Mouse (Mus musculus) liver, embryonic 12.5 days (tissue): ENCODE data around the gene Gng8. TPM values are rescaled to one million over a fixed set of nuclear protein-coding genes. Genes with fewer than 3 reads are reported as not detected.
A peak's percentile ranks its signal among the peaks of the same experiment; 100 is the strongest.

Experiments used
- ATAC-seq: fragments of 200-750 bp; cut with Nextera tagmentation; 2 replicates; pipeline ENCODE4 v1.8.0; 2017; ENCODE audit warnings: moderate number of reproducible peaks, mild to moderate bottlenecking, moderate library complexity
- H3K27ac ChIP-seq: fragments of 300-500 bp; sonication (generic); 2 replicates; pipeline ENCODE4 v1.5.1; 2016; ENCODE audit warnings: mild to moderate bottlenecking
- H3K27me3 ChIP-seq: fragments of 300-500 bp; sonication (generic); replicated peaks from 2 replicates; pipeline ENCODE4 v1.6.1; 2016; ENCODE audit warnings: mild to moderate bottlenecking, moderate library complexity
- H3K36me3 ChIP-seq: fragments of 300-500 bp; sonication (generic); 2 replicates; pipeline ENCODE4 v1.6.1; 2016; ENCODE audit warnings: mild to moderate bottlenecking, moderate library complexity
- H3K4me1 ChIP-seq: fragments of 300-500 bp; sonication (generic); 2 replicates; pipeline ENCODE4 v1.6.1; 2016
- H3K4me2 ChIP-seq: fragments of 300-500 bp; sonication (generic); 2 replicates; pipeline ENCODE4 v1.6.1; 2016; ENCODE audit warnings: mild to moderate bottlenecking, moderate library complexity
- H3K4me3 ChIP-seq: fragments of 300-500 bp; sonication (generic); 2 replicates; pipeline ENCODE4 v1.5.1; 2016; ENCODE audit warnings: mild to moderate bottlenecking, moderate library complexity
- H3K9ac ChIP-seq: fragments of 300-500 bp; sonication (generic); 2 replicates; pipeline ENCODE4 v1.6.1; 2016; ENCODE audit warnings: mild to moderate bottlenecking, moderate library complexity
- H3K9me3 ChIP-seq: fragments of 300-500 bp; sonication (generic); replicated peaks from 2 replicates; pipeline ENCODE4 v1.6.1; 2016; ENCODE audit warnings: mild to moderate bottlenecking, moderate library complexity
- WGBS: fragments of 180-500 bp; shearing (Covaris S2); methylation state at CpG from one replicate; pipeline ENCODE4 v1.1.7; 2016; ENCODE audit not compliant: insufficient replicate concordance; 5-methylcytosine and 5-hydroxymethylcytosine counted together
- polyA plus RNA-seq: library from polyadenylated mRNA; unstranded; fragments of >200 nt; fragmentation: Nextera tagmentation; extraction: Ambion mirVana; gene quantifications from 2 replicates; pipeline ENCODE4 v1.2.1, GENCODE M21; 2016

Gene Gng8
- polyA plus RNA-seq, 1 experiment from 2014 or later, result 0.80 TPM

DNA sequence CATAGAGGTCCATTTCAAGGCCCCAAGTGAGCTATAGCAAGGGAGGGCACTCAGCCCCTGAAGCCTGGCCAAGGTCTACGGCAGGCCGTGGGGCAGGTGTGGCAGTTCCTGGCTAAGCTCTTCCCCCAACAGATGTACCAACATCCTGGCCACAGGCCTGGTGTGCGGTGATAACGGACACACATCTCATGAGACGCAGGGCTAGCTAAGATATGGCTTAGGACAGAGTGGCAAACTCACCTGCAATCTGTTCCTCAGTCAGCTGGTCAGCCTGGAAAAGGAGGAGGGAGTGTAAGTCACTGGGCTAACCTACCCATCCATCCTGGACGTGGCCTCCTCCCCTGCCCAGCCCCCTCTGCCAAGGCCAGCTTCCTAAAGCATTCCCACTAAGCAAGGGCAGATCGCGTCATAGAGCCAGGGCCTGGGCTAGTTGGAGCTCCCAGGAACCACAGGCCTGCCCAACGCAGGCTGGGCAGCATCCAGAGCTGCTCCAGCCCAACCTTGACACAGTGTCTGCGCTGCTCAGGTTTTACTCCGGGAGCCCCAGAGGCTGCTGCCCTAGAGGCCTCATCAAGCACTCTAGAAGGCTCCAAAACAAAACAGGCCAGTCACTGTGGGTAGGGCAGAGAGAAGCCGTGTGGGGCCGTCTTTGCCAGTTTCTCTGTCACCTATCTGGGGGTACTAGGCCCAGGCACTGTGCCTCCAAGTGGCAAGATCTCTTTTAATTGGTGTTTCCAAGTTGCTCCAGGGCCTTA, 28.0 kb downstream of the Gng8 start:
- H3K36me3 ChIP-seq, result peaks cover 73% of the 10 kb centered on the region
- no peak; the same call in 1 of the 2 replicates for ATAC-seq
- peaks cover 48% of the 10 kb centered on the region for H3K4me1 ChIP-seq
- WGBS, result 59% methylated on average over 13 of the region's 13 CpGs
- H3K27me3 ChIP-seq, result no peaks in the 10 kb centered on the region
- H3K4me3 ChIP-seq, result no peak overlapping the region
- 0 out of 2 replicates have a peak overlapping the region, but pooled peaks have one; percentile 17 for H3K27ac ChIP-seq
- H3K9me3 ChIP-seq, result no peaks in the 10 kb centered on the region
- H3K9ac ChIP-seq, result no peak overlapping the region
- H3K4me2 ChIP-seq, result peak overlapping the region; percentile 20

DNA sequence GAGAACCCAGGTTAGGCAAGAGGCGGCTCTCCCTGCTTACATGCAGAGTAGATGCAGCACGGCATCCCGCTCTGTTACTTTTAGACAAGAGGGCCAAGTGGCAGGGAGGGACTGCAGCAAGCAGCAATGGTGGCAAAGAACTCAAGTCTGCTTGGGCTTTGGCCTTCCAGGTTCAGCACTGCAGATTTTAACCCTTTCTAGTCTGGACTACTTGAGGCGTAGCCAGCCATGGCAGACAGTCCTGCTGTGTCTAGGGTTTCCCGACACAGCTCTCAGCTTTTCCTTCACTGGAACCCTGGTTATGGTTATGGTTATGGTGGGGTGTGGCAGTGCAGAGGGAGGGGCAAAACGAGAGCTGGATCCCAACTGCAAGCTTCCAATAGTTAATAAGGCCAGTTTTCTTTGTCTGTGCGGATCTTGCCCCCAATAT, 28.6 kb downstream of the Gng8 start:
- Histone ChIP-seq H3K4me3 (no peak overlapping the region), H3K27me3 (no peaks in the 10 kb centered on the region), H3K36me3 (peaks cover 67% of the 10 kb centered on the region), H3K4me2 (peak overlapping the region; percentile 20; the same call in 1 of the 2 replicates), H3K4me1 (peaks cover 53% of the 10 kb centered on the region), H3K9ac (no peak overlapping the region), H3K9me3 (no peaks in the 10 kb centered on the region), H3K27ac (no peak overlapping the region)
- ATAC-seq, result no peak
- WGBS, result 86% methylated on average over 7 of the region's 7 CpGs

DNA sequence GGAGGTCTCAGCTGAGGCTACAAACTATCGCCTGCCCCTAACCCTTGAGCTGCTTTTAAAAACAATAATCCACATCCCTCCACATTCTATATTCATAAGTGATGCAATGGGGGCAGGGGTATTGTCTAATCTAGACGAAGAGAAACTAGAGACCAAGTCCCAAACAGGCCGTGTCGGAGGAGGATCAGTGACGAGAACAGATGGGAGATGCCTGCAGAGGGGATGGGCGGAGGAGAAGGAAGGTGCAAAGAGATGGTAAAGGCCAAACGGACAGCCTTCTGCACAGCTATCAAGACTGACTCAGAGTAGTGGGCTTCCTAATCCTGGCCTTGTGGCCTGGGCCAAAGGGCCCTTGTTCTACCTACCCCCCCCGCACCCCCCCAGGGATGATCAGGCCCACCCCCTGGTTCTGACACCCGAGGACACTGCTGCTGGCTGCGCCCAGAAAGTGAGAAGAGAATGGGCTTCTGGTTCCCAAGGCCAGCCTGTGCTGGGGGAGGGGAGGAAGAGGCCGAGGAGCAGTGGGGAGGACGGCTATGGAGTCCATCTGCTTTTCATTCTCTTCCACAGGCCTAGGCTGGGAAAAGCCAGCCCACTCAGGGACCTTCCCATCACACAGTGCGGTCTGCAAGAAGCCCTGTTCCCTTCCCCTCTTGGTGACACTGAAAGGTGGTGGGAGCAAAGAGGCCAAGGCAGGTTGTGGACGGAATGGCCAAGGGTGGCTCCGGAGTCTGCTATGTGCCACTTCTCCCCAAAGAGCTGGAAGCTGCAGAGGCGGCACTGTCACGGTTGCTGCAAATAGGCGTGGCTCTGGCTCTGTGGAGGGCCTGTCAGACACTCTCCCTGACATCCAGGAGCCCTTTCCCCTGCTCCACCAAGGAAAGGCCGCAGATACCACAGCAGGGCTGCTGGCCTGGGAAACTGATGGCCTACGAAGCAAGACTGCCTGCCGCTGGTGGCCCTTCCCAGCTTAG, 29.5 kb downstream of the Gng8 start:
- peak overlapping the region; percentile 96 for H3K27ac ChIP-seq
- ATAC-seq, result no peak
- H3K36me3 ChIP-seq, result peaks cover 59% of the 10 kb centered on the region
- H3K4me3 ChIP-seq, result peak overlapping the region; percentile 95; the same call in 1 of the 2 replicates
- peak overlapping the region; percentile 98 for H3K9ac ChIP-seq
- H3K27me3 ChIP-seq, result no peaks in the 10 kb centered on the region
- WGBS, result 71% methylated on average over 21 of the region's 21 CpGs
- peak overlapping the region; percentile 98 for H3K4me2 ChIP-seq
- H3K9me3 ChIP-seq, result no peaks in the 10 kb centered on the region
- peaks cover 53% of the 10 kb centered on the region for H3K4me1 ChIP-seq

DNA sequence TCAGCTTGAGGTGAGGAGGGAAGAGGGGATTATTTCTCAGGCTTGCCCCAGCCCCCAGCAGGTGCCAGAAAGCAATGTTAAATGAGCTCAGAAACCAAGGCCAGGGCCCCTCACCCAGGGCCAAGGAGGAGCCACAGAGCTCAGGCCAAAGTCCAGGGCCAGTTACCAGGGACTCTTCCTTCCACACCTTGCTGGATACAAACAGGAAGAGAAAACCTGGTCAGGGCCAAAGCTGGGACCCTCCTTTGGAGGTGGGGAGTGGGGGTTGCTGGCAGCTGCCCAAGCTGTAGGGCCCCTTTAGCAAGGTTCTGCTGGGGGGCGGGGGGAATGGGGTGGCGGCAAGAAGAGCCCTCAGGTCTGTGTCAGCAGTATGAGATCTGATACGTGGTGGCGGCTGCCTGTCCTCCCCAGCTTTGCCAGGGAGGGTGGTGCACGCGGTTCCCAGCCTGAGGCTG, 30.3 kb downstream of the Gng8 start:
- Histone ChIP-seq H3K9me3 (no peaks in the 10 kb centered on the region), H3K27me3 (no peaks in the 10 kb centered on the region), H3K4me3 (peak overlapping the region; percentile 95), H3K36me3 (peaks cover 51% of the 10 kb centered on the region), H3K9ac (peak overlapping the region; percentile 98), H3K27ac (peak overlapping the region; percentile 96), H3K4me1 (peaks cover 53% of the 10 kb centered on the region), H3K4me2 (peak overlapping the region; percentile 98)
- WGBS, result 25% methylated on average over 6 of the region's 6 CpGs
- no peak for ATAC-seq

DNA sequence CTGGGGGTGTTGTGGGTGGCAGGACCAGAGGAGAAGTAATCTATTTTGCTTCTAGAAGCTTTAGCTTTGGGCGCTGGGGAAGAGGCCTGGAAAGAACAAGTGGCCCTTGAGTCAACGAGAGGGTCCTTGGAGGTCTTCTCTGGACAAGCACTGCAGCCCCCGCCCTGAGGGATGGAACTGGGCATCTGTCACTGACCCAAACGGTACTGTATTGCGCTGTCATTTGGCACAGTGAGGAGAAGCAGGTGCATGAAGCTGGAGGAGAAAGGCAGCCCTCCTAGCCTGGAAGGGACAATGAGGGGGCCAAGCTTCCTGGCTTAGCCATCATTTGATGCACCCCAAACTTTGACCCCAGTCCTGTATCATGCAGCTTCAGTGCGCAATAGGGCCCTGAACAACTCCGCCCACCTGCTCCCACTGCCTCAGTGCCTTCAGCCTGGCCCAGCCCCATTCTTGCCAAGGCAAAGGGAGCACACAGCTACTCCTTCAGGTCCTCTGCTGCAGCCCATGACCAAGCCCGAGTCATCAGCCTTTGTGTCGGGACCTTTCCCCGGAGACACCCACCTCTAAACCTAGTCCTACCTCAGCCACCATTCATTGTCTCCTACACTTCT, 30.9 kb downstream of the Gng8 start:
- no peaks in the 10 kb centered on the region for H3K27me3 ChIP-seq
- peak overlapping the region; percentile 95 for H3K4me3 ChIP-seq
- no peaks in the 10 kb centered on the region for H3K9me3 ChIP-seq
- H3K4me1 ChIP-seq, result peaks cover 53% of the 10 kb centered on the region
- peak overlapping the region; percentile 98 for H3K9ac ChIP-seq
- 35% methylated on average over 10 of the region's 10 CpGs for WGBS
- peak overlapping the region; percentile 98 for H3K4me2 ChIP-seq
- peak overlapping the region; percentile 96 for H3K27ac ChIP-seq
- ATAC-seq, result no peak
- H3K36me3 ChIP-seq, result peaks cover 45% of the 10 kb centered on the region

DNA sequence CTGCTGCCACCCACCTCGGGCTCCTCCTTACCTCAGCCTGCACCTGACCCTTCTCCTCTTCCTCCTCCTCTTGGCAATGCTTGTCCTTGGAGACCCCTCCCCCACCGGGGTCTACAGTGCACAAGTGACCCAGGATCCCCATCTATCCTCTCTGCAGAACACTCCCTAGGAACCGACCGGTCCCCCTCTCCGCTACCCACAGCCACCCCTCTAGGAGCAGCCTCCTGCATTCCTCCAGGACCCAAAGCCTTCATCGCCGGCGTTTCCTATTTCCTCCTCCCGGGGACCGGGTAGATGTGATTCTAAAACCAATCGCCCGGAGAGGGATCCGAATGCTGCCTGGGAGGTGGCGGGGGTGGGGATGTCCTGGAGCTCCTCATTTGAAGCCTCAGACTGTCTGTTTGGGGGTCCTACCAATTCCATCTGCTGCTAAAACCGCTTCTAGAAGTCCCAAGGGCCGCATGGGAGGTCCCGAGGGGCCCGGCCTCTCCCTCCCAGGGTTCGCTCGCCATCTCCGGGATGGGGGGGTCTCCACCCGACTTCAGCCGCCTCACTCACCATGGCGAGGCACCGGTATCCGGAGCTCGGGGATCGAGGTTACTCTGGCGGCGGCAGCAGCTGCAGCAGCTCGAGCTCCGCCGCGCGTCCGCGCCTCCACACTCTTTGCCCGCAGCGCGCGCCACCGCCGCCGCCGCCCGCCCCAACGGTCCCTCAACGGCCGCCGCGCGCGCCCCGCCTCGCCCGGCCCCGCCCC, 31.9 kb downstream of the Gng8 start:
- Histone ChIP-seq H3K27ac (peak overlapping the region; percentile 96), H3K9ac (peak overlapping the region; percentile 98), H3K36me3 (peaks cover 35% of the 10 kb centered on the region), H3K27me3 (no peaks in the 10 kb centered on the region), H3K4me1 (peaks cover 53% of the 10 kb centered on the region), H3K4me3 (peak overlapping the region; percentile 95), H3K9me3 (no peaks in the 10 kb centered on the region), H3K4me2 (peak overlapping the region; percentile 98)
- no peak for ATAC-seq
- whole genome bisulfite sequencing, result under 1% methylated on average over 55 of the region's 57 CpGs

DNA sequence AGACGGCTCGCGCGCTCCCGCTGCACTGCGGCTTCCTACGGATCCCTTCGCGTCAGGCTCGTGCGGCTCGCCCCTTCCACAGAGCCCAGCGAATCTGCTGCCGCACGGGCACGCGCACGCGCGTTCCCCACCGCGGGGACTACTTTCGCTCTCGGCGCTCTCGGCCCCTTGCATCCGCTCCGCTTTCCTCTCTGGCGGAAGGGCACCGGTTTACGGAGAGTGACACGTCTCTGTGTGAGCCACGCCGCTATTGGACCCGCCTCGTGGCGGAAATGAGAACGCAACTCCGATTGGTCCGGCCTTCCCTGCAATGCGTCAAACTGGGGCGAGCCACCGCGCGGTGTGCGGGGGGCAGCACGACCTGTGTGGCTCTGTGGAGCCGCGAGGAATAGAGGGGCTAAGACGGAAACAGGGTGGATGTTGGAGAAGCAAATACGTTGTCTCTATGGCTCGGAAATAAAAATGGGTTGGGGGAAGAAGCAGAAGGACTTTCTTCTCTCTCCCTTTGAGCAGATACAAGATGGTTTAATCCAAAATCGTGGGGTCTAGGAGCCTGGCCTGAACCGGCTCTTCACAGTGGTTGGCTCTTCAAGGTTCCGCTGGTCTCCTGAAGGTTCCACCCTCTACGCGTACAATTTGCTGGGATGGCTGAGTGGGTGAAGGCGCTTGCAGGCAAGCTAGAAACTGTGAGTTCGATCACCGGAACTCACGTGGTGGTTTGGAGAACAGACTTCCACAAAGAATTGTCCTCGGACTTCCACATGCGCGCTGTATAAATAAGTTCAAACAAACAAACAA, 32.6 kb downstream of the Gng8 start, which contains the start of gene Calm3:
Gene Calm3 (minus strand): TSS at position 78 of the 798 bp plus-strand sequence.
- H3K36me3 ChIP-seq, result peaks cover 28% of the 10 kb centered on the region
- ATAC-seq, result peak; percentile 88
- WGBS, result 2% methylated on average over 64 of the region's 64 CpGs
- no peaks in the 10 kb centered on the region for H3K9me3 ChIP-seq
- peak within 1 kb of the TSS; percentile 96 for H3K27ac ChIP-seq
- H3K4me2 ChIP-seq, result peak within 1 kb of the TSS; percentile 98
- peak within 1 kb of the TSS; percentile 98 for H3K9ac ChIP-seq
- peak within 1 kb of the TSS; percentile 95 for H3K4me3 ChIP-seq
- no peaks in the 10 kb centered on the region for H3K27me3 ChIP-seq
- peaks cover 46% of the 10 kb centered on the region for H3K4me1 ChIP-seq

DNA sequence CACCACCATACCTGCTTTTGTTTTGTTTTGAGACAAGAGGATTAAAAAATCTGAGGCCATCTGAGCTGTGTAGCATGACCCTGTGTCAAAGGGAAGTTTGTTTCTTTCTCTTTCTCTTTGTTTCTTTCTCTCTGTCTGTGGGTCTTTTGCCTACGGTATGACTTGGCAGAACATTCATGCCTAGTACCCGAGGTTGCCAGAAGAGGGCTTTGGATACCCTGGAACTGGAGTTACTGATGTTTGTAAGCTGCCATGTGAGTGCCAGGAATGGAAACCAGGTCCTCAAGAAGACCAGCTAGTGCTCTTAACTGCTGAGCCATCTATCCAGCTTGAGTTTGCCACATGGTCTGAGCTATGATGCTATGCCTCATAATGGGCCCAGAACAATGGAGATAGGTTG, 36.8 kb downstream of the Gng8 start:
- H3K27me3 ChIP-seq, result no peaks in the 10 kb centered on the region
- H3K9ac ChIP-seq, result no peak overlapping the region
- no peak overlapping the region for H3K27ac ChIP-seq
- ATAC-seq, result no peak
- no peak overlapping the region for H3K4me3 ChIP-seq
- H3K4me1 ChIP-seq, result peaks cover 5% of the 10 kb centered on the region
- H3K4me2 ChIP-seq, result no peak overlapping the region
- no peaks in the 10 kb centered on the region for H3K36me3 ChIP-seq
- no peaks in the 10 kb centered on the region for H3K9me3 ChIP-seq
- 50% methylated on average over 2 of the region's 2 CpGs for WGBS

DNA sequence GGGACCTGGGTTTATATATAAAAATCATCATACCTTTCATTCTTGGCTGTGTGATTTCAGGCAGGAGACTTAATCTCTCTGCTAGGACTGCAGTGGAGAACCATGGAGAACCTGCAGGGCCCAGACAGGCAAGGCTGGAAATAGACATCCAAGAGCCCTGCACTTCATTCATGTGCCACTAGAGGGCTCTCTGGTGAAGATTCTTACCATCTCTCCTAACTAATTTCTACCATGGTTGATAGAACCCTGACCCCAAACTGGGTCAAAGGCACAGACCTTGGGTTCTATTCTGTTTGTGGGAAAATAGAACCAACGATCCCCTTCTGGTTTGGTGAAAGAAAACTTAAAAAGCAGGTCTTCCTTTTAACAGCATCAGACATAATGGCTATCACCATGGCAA, 39.3 kb downstream of the Gng8 start:
- Histone ChIP-seq H3K4me3 (no peak overlapping the region), H3K9me3 (no peaks in the 10 kb centered on the region), H3K9ac (no peak overlapping the region), H3K4me2 (no peak overlapping the region), H3K27ac (no peak overlapping the region), H3K4me1 (no peaks in the 10 kb centered on the region), H3K36me3 (no peaks in the 10 kb centered on the region), H3K27me3 (peaks cover 8% of the 10 kb centered on the region)
- ATAC-seq, result no peak
- 2% methylated on average over 1 of the region's 1 CpGs for WGBS

DNA sequence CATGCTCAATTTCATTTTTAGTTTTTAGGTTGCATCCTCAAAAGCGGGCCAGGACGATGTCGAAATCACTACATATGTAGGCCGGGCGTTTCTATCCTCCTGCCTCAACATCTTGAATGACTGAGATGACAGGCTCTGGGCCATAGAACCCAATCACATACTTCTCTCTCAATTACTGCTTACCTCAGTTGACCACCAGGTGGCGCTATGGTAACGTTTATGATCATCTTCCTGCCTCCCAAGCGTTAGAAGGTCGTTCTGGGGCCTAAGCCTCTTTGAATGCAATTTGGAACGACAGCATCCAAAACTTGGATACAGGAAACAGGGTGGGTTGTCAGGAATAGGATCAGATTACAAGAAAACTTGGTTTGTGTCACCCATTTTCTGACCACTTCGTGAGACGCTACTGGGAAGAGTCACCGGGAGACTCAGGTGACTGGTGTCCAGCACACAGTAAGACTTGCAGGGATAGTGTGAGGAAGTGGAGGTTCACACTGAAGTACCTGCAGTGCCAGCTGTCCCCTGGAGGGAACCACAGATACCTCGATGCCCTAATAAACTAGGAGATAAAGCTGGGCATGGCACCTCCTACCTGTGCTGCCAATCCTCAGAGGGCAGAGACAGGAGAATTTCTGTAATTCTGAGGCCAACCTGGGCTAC, 40.5 kb downstream of the Gng8 start:
- Histone ChIP-seq H3K36me3 (no peaks in the 10 kb centered on the region), H3K4me1 (no peaks in the 10 kb centered on the region), H3K9me3 (no peaks in the 10 kb centered on the region), H3K27me3 (peaks cover 12% of the 10 kb centered on the region), H3K27ac (no peak overlapping the region), H3K4me2 (no peak overlapping the region), H3K9ac (no peak overlapping the region), H3K4me3 (no peak overlapping the region)
- 18% methylated on average over 14 of the region's 14 CpGs for WGBS
- ATAC-seq, result peak; percentile 51
